Mouse (Mus musculus) spleen, postnatal 36 days (tissue): ENCODE measurements around the gene Ifi44.

Experiments
- DNase-seq, 2 experiments: peaks; one replicate each; pipeline ENCODE4 v3.0.0; 2022; ENCODE audit warnings: low spot score in 2 of 2, mixed read lengths in 1 of 2

The Ifi44 gene

GRCm38 (mm10) chr3:151749737-151750136 lies at the start of gene Ifi44:
TSS of gene Ifi44 (minus strand) at chr3:151749960.
- DNase-seq, result no peak

- no peak for DNase-seq
These were observed 38.9 kb upstream of the Ifi44 start for GRCm38 (mm10) chr3:151788622-151789021.

GRCm38 (mm10) chr3:151775089-151775488 lies 25.3 kb upstream of the Ifi44 start:
- DNase-seq, result no peak

- peak in 1 of 2 experiments; percentile 3 for DNase-seq
These were observed 21.3 kb upstream of the Ifi44 start for GRCm38 (mm10) chr3:151771074-151771473.

GRCm38 (mm10) chr3:151748514-151748913 lies 1.2 kb downstream of the Ifi44 start:
- no peak for DNase-seq

GRCm38 (mm10) chr3:151746058-151746457 lies 3.7 kb downstream of the Ifi44 start:
- DNase-seq, result no peak

GRCm38 (mm10) chr3:151742223-151742622 lies 7.5 kb downstream of the Ifi44 start:
- DNase-seq, result no peak

GRCm38 (mm10) chr3:151716246-151716645 lies 33.5 kb downstream of the Ifi44 start:
- no peak for DNase-seq

- no peak for DNase-seq
These were observed 42.4 kb downstream of the Ifi44 start for GRCm38 (mm10) chr3:151707335-151707734.
